In the genomic region with DNA sequence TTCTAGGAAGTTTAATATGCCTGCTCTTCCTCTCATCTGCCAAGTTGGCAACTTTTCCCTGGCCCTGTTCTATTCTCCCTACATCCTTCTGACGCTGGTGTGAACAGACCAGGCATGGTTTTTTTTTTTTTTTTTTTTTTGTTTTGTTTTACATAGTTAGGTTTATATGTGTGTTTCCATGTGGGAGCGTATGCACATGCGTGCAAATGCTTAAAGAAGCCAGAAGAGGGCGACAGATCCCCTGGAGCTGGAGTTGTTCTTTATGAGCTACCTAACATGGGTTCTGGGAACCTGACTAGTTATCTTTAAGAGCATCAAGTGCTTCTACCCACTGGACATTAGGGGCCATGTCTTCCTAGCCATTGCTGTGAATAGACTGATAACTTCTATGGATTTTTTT, we compare ENCODE assay signal across 16 mouse cellular contexts.
A peak's percentile ranks its signal among the peaks of the same experiment; 100 is the strongest.
DNase-seq lines count a peak whose midpoint lies in the region; ATAC-seq and TF ChIP-seq lines count a peak whose summit lies in the region.
"Had no signal": no experiment of that assay in that cellular context is flagged by ENCODE, and none has a peak within 500 bp of the region (broad histone marks: within the 10 kb centered on the region; RNA-seq: fewer than 3 reads in every experiment).

No protein-coding gene starts in this region.

- 59% methylated on average over 4 of the region's 4 CpGs for WGBS in heart, adult 2 months
- 39% methylated on average over 4 of the region's 4 CpGs for WGBS in midbrain, postnatal 0 days
- 31% methylated on average over 4 of the region's 4 CpGs for WGBS in midbrain, embryonic 16.5 days

- no peak overlapping the region for H3K27ac ChIP-seq in heart, adult 2 months
- no peak overlapping the region for H3K27ac ChIP-seq in midbrain, postnatal 0 days (ENCODE audit: low read depth, low read length)
- H3K27ac ChIP-seq in midbrain, embryonic 16.5 days (ENCODE audit: low read length) = no peak overlapping the region
- H3K27ac ChIP-seq: forebrain, embryonic 15.5 days; limb, embryonic 12.5 days; midbrain, embryonic 15.5 days; neural tube, embryonic 15.5 days had no signal

- no peak overlapping the region for H3K9ac ChIP-seq in heart, adult 2 months (ENCODE audit: low read depth, low read length)
- H3K9ac ChIP-seq in midbrain, postnatal 0 days (replicated peaks; ENCODE audit: low read length, poor library complexity, severe bottlenecking) = no peak overlapping the region
- H3K9ac ChIP-seq in midbrain, embryonic 16.5 days (ENCODE audit: low read depth, low read length) = no peak overlapping the region
- H3K9ac ChIP-seq: forebrain, embryonic 15.5 days; limb, embryonic 12.5 days; midbrain, embryonic 15.5 days; neural tube, embryonic 15.5 days had no signal

- TF ChIP-seq CTCF in heart, adult 2 months (IDR thresholded peaks at IDR 0.05) = peak; percentile 45
- TF ChIP-seq CTCF in midbrain, postnatal 0 days (IDR thresholded peaks at IDR 0.05) = peak; percentile 33; the same call in 1 of the 2 replicates
- peak; percentile 40; the same call in 1 of the 2 replicates for TF ChIP-seq CTCF in brain, embryonic 14.5 days (IDR thresholded peaks at IDR 0.05; ENCODE audit: borderline replicate concordance, extremely low read depth, insufficient read depth, insufficient read length)

- H3K27me3 ChIP-seq in heart, adult 2 months (ENCODE audit: control insufficient read depth, insufficient read depth, low read length) = no peaks in the 10 kb centered on the region
- no peaks in the 10 kb centered on the region for H3K27me3 ChIP-seq in midbrain, postnatal 0 days (ENCODE audit: insufficient read depth, low read length)
- H3K27me3 ChIP-seq in midbrain, embryonic 16.5 days (ENCODE audit: control insufficient read depth, insufficient read depth, low read depth, low read length) = no peaks in the 10 kb centered on the region
- H3K27me3 ChIP-seq: forebrain, embryonic 15.5 days; limb, embryonic 12.5 days; midbrain, embryonic 15.5 days; neural tube, embryonic 15.5 days had no signal

- no peaks in the 10 kb centered on the region for H3K9me3 ChIP-seq in midbrain, postnatal 0 days (ENCODE audit: low read length)
- H3K9me3 ChIP-seq in midbrain, embryonic 16.5 days (replicated peaks; ENCODE audit: control insufficient read depth, low read length, poor library complexity, severe bottlenecking) = no peaks in the 10 kb centered on the region
- H3K9me3 ChIP-seq: forebrain, embryonic 15.5 days; limb, embryonic 12.5 days; midbrain, embryonic 15.5 days; neural tube, embryonic 15.5 days had no signal

- no peak for DNase-seq in heart, adult 2 months
- no peak for DNase-seq in heart, adult 8-10 months (ENCODE audit: low spot score)
- DNase-seq in midbrain, postnatal 0 days (ENCODE audit: low spot score) = no peak
- peak; percentile 14 for DNase-seq in brain, embryonic 14.5 days (ENCODE audit: low read depth)
- no peak for DNase-seq in thymus, postnatal 4 days
- DNase-seq in left cerebral cortex, postnatal 14 days (ENCODE audit: low spot score in 2 of 2) = no peak
- no peak for DNase-seq in right cerebral cortex, postnatal 14 days
- DNase-seq: adrenal gland, postnatal 14 days; cerebellum, adult 2 months; gastrocnemius, postnatal 36 days; kidney, adult 8-10 months had no signal

- intact Hi-C loops in heart, adult 2 months (cut with DNase I) = no loop called here
- intact Hi-C loops in left cerebral cortex, postnatal 14 days (cut with DNase I) = no loop called here

- no peaks in the 10 kb centered on the region for H3K36me3 ChIP-seq in heart, adult 2 months (ENCODE audit: control insufficient read depth, insufficient read depth, low read length)
- H3K36me3 ChIP-seq in midbrain, postnatal 0 days (ENCODE audit: insufficient read depth, low read length) = no peaks in the 10 kb centered on the region
- H3K36me3 ChIP-seq in midbrain, embryonic 16.5 days (ENCODE audit: control insufficient read depth, insufficient read depth, low read length) = no peaks in the 10 kb centered on the region
- H3K36me3 ChIP-seq: forebrain, embryonic 15.5 days; limb, embryonic 12.5 days; midbrain, embryonic 15.5 days; neural tube, embryonic 15.5 days had no signal

- no peak overlapping the region for H3K4me2 ChIP-seq in midbrain, postnatal 0 days (ENCODE audit: low read depth, low read length, poor library complexity, severe bottlenecking)
- no peak overlapping the region for H3K4me2 ChIP-seq in midbrain, embryonic 16.5 days (ENCODE audit: low read length)
- H3K4me2 ChIP-seq: forebrain, embryonic 15.5 days; limb, embryonic 12.5 days; midbrain, embryonic 15.5 days; neural tube, embryonic 15.5 days had no signal

- H3K79me2 ChIP-seq in heart, adult 2 months (replicated peaks; ENCODE audit: control insufficient read depth, insufficient read depth, low read length) = no peaks in the 10 kb centered on the region

- no peak for TF ChIP-seq POLR2A in heart, adult 2 months (IDR thresholded peaks at IDR 0.05; ENCODE audit: insufficient read depth, low read depth, low read length)
- no peak for TF ChIP-seq POLR2A in brain, embryonic 14.5 days (IDR thresholded peaks at IDR 0.05; ENCODE audit: borderline replicate concordance, extremely low read depth, insufficient read depth, insufficient read length, poor library complexity, severe bottlenecking)

- no peaks in the 10 kb centered on the region for H3K4me1 ChIP-seq in heart, adult 2 months (ENCODE audit: control insufficient read depth, insufficient read depth, low read length)
- H3K4me1 ChIP-seq in midbrain, postnatal 0 days (ENCODE audit: insufficient read depth, low read length) = no peaks in the 10 kb centered on the region
- H3K4me1 ChIP-seq in midbrain, embryonic 16.5 days (ENCODE audit: control insufficient read depth, insufficient read depth, low read length) = no peaks in the 10 kb centered on the region
- H3K4me1 ChIP-seq: forebrain, embryonic 15.5 days; midbrain, embryonic 15.5 days; neural tube, embryonic 15.5 days had no signal

- no peak for ATAC-seq in midbrain, postnatal 0 days (ENCODE audit: low FRiP score)
- ATAC-seq in midbrain, embryonic 16.5 days = no peak
- ATAC-seq: forebrain, embryonic 15.5 days; midbrain, embryonic 15.5 days had no signal

- no peak overlapping the region for H3K4me3 ChIP-seq in heart, adult 2 months
- no peak overlapping the region for H3K4me3 ChIP-seq in midbrain, postnatal 0 days (ENCODE audit: low read depth, low read length)
- H3K4me3 ChIP-seq in midbrain, embryonic 16.5 days (ENCODE audit: low read depth, low read length) = no peak overlapping the region
- H3K4me3 ChIP-seq: forebrain, embryonic 15.5 days; limb, embryonic 12.5 days; midbrain, embryonic 15.5 days; neural tube, embryonic 15.5 days had no signal

- TF ChIP-seq EP300 in heart, adult 2 months (IDR thresholded peaks at IDR 0.05; ENCODE audit: insufficient read depth, low read depth, low read length) = no peak
